Mouse (Mus musculus) lung, postnatal 0 days (tissue): ENCODE results near the gene Coro2a.

Source experiments
- CTCF ChIP-seq: IDR thresholded peaks from 2 replicates; pipeline ENCODE4 v1.5.1; 2016; ENCODE audit warnings: antibody characterized with exemption, mild to moderate bottlenecking
- EP300 ChIP-seq: IDR thresholded peaks from 2 replicates; pipeline ENCODE4 v1.6.1; 2016; ENCODE audit warnings: antibody characterized with exemption, mild to moderate bottlenecking, control low read depth

DNA sequence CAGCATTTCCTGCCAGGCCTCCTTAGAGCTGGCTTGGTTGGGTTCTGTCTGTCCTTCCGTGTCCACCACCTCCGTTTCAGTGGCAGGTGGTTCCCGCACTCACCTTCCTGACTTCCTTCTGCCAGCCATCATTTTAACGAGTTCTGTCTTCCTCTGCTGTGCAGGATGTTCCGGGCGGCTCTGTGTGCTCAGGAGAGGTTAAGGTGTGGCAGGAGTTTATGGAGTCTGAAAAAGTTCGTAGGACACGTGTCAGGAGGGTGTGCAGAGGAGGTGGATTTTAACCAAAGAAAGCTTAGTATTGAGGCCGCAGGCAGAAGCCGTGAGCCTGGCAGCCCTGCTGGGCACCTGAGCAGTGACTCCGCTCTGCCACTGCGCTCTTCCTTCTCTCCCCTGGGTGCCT lies 106.5 kb downstream of the Coro2a start:
- no peak for TF ChIP-seq CTCF
- no peak for TF ChIP-seq EP300
